Mouse (Mus musculus): Measurements from ENCODE around the gene Prkg1.

Prkg1 gene

GRCm38 (mm10) chr19:30890377-30890776, 874.5 kb downstream of the Prkg1 start:
- DNase-seq (ENCODE audit: extremely low spot score, low spot score), result peak; percentile 34

DNA sequence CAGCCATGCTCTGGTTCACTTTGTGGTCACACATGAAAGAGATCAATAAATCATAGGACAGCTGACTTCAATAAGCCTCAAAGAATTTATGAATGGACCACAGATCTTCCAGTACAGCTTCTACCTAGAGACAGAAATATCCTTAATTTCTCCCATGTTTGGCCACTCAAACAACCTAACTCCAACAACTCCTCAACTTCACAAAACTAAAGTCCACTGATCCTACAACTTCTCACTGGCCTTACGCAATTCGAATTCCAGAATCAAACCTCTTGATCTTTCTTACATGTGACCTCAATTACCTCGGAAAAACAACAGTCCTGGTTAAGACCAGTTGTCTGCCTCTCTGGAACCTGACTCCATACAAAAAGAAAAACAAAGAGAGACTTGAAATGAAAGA, 875.0 kb downstream of the Prkg1 start:
- DNase-seq (ENCODE audit: extremely low spot score, low spot score), result no peak

DNA sequence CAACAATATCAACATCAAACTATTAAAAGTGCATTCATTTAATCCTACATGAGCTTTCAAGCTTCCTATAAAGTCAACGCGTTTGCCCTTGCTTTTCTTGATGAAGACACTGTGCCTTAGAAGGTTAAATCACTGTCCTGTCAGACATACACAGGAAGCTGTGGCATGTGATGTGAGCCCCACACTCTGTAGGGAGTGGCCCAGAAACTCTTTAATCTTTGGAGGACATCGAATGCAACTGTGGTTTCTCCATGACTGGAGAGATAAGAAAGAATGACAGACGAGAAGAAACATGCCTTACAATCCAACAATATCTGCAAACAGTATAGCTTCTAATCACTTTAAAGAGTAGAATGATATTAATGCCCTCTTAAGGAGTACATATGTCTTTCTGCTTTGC, 903.4 kb downstream of the Prkg1 start:
- DNase-seq (ENCODE audit: extremely low spot score, low spot score), result no peak

DNA sequence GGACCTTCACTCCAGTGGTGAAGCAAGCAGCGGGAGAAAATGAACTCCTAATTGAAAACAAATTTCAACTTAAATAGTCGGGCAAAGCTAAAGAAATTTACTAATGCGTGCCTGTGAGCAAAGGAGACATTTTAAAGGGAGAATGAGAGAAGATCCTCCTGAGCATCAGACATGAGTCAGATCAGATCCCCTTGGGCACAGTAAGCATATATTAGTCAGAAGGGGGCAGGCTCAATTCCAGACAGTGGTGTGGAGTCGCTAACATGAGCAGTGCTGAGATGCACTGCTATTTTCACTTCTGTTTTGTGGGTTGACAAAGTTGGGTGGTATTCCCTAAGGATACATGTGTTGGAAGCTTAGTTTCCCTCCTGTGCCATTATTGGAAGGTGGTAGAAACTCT, 913.8 kb downstream of the Prkg1 start:
- DNase-seq (ENCODE audit: extremely low spot score, low spot score), result no peak

GRCm38 (mm10) chr19:30844916-30845315, 919.9 kb downstream of the Prkg1 start:
- DNase-seq (ENCODE audit: extremely low spot score, low spot score), result no peak

- no peak for DNase-seq (ENCODE audit: extremely low spot score, low spot score)
These were observed 921.2 kb downstream of the Prkg1 start for GRCm38 (mm10) chr19:30843637-30844036.

GRCm38 (mm10) chr19:30843052-30843564, 921.7 kb downstream of the Prkg1 start:
- no peak for DNase-seq (ENCODE audit: extremely low spot score, low spot score)

DNA sequence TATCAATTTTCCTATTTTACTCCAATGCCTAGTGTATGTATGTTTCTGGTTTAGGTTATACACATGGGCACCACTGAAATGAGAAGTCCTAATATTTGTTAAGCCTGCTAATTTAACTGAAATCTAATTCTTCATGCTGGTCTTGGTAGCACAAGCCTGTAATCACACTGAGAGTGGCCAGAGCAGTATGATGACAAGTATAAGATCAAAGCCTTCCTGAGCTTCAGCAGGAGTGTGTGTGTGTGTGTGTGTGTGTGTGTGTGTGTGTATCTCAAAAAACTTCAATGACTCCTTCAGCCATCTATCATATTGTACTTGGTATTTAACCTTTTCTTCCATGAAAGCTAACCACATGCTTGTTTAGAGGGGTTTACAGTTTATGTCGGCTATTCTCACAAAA, 922.2 kb downstream of the Prkg1 start:
- no peak for DNase-seq (ENCODE audit: extremely low spot score, low spot score)

- no peak for DNase-seq (ENCODE audit: extremely low spot score, low spot score)
These were observed 931.7 kb downstream of the Prkg1 start for GRCm38 (mm10) chr19:30833045-30833651.

GRCm38 (mm10) chr19:30829231-30829775, 935.5 kb downstream of the Prkg1 start:
- DNase-seq (ENCODE audit: extremely low spot score, low spot score), result no peak

DNA sequence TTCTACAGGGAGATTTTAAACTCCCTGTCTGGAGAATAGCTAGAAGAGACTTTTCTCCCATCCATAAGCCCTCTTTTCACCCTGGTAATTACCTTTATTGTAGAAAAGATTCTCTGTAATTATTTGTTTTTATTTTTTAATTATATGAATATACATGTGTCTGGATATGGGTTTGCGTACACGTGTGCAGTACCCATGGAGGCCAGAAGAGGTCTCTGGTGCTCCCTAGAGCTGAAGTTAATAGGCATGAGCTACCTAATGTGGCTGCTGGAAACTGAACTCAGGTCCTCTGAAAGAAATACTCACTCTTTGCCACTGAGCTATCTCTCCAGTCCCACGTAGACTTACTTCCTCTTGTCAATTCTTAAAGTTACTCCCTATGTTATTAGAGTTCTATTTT, 937.0 kb downstream of the Prkg1 start:
- no peak for DNase-seq (ENCODE audit: extremely low spot score, low spot score)

GRCm38 (mm10) chr19:30826106-30826505, 938.7 kb downstream of the Prkg1 start:
- no peak for DNase-seq (ENCODE audit: extremely low spot score, low spot score)

DNA sequence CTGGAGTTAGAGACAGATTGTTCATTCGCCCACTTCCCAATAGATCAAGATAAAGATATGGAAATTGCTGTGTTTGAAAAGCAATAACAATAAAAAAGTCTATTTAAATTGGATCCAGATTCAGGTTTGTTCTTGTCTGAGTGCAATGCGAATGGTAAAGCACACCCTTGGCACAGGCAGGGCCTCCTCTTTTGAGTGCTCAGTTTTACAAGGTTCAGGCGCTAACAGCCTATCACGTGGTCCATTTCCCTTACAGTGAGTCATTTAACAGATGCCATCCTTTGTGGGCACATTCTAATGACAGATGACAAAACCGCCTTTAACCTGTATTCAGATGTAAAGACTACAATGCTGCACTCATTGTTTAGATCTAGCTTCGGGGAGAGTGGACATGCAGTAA, 949.2 kb downstream of the Prkg1 start:
- no peak for DNase-seq (ENCODE audit: extremely low spot score, low spot score)

DNA sequence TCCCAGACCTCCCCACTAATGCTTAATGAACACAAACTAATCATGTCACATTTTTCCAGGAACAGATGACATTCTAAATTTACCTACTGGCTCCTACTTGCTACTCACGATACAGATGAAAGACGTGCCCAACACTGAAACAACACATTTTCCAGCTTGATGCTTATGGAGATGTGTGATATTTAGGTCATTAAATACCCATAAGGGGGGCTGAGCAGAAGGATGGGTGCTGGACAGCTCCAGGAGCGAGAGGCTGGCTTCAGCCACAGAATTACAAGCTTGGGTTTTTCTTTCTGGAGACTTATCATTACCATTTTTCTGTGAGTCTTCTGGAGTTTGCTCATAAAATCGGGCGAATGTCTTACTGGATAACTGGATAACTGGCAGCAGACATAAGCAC, 958.6 kb downstream of the Prkg1 start:
- no peak for DNase-seq (ENCODE audit: extremely low spot score, low spot score)

GRCm38 (mm10) chr19:30780803-30781202, 984.0 kb downstream of the Prkg1 start:
- DNase-seq (ENCODE audit: extremely low spot score, low spot score), result no peak

DNA sequence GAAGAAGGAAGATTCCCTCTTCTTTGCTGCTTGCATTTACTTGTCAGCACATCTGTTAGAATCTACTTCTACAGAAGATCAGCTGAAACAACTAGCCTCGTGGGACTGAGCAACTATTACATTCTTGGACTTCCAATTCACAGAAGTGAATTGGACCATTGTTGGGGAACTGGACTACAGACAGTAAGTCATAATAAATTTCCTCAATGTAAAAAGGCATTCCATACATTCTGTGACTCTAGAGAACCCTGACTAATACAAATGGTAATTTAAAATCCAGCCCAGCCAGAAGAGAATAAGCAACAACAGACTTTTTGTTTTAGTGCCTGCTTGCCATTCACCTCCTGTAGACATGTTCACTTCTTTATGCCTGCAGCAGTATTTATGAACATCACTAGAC, 996.5 kb downstream of the Prkg1 start:
- DNase-seq (ENCODE audit: extremely low spot score, low spot score), result no peak

DNA sequence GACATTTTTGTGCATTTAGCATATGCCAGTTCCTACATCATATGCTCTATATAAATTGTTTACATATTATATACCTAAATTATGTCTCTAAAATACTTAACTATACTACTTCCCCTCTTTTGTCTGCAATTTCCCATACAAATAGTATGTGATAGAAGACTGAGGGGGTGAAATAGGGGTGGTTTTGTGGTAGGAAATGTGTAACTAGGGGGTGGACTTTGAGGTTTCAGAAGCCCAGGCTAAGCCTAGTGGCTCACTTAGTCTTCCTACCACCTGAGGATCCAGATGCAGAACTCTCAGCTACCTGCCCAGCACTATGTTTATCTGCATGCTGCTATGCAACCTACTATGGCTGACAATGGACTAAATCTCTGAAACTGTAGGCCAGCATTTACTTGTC, 1020.4 kb downstream of the Prkg1 start:
- DNase-seq (ENCODE audit: extremely low spot score, low spot score), result no peak

- DNase-seq (ENCODE audit: extremely low spot score, low spot score), result no peak
These were observed 1065.7 kb downstream of the Prkg1 start for GRCm38 (mm10) chr19:30699130-30699529.

- DNase-seq (ENCODE audit: extremely low spot score, low spot score), result no peak
These were observed 1073.6 kb downstream of the Prkg1 start for GRCm38 (mm10) chr19:30691258-30691657.

DNA sequence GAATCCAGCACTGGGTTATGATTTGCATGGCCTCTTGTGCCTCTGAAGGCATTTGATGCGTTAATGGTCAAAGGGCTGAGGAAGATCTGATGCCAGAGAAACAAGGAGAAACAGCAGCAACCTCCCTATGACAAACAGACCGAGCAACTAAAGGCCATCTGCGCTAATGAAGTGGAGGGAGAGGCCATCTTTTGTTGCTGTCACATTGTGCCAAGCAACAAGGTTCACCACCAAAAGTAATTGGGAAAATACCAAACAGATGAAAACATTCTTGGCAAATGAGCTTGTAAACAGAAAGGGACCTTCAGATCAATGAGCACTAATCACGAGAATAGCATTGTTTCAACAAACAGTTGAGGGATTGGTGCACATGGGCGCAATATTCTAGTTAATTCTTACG, 1074.1 kb downstream of the Prkg1 start:
- no peak for DNase-seq (ENCODE audit: extremely low spot score, low spot score)

GRCm38 (mm10) chr19:30687942-30688341, 1076.9 kb downstream of the Prkg1 start:
- DNase-seq (ENCODE audit: extremely low spot score, low spot score), result no peak

DNA sequence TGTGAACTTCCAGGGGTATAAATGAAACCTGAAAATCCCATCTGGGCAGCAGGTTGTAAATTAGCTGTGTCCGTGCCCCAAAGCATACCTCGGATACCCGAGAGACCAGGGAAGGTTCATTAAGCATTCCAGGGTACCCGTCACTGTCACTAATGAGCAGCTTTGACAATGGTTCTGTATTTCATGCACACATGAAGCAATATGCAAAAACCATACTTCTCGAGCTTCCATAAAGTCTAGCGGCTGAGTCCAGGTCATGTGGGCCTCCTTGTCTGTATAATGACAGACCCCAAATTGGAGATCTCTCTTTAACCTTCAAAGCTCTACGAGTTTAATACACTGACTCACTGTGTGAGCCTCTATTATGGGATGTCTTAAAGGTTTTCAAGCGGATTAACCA, 1088.5 kb downstream of the Prkg1 start:
- DNase-seq (ENCODE audit: extremely low spot score, low spot score), result no peak

GRCm38 (mm10) chr19:30664269-30664668, 1100.6 kb downstream of the Prkg1 start:
- DNase-seq (ENCODE audit: extremely low spot score, low spot score), result peak; percentile 60
